Mouse (Mus musculus) embryonic facial prominence, embryonic 15.5 days (tissue): Measurements from ENCODE around the gene Igf2r. TPM values are rescaled to one million over a fixed set of nuclear protein-coding genes. Genes with fewer than 3 reads are reported as not detected.

Source experiments
- ATAC-seq: fragments of 200-750 bp; cut with Nextera tagmentation; 2 replicates; pipeline ENCODE4 v1.8.0; 2017; ENCODE audit warnings: low read depth, moderate TSS enrichment; ENCODE audit not compliant: insufficient number of reproducible peaks, low FRiP score, low TSS enrichment
- H3K27ac ChIP-seq: fragments of 300-500 bp; sonication (generic); replicated peaks from 2 replicates; pipeline ENCODE4 v1.5.1; 2015; ENCODE audit warnings: mild to moderate bottlenecking, inconsistent platforms
- H3K27me3 ChIP-seq: fragments of 300-500 bp; sonication (generic); 2 replicates; pipeline ENCODE4 v1.6.1; 2015; ENCODE audit warnings: inconsistent platforms
- H3K36me3 ChIP-seq: fragments of 300-500 bp; sonication (generic); 2 replicates; pipeline ENCODE4 v1.6.1; 2015; ENCODE audit warnings: mild to moderate bottlenecking, inconsistent platforms
- H3K4me1 ChIP-seq: fragments of 300-500 bp; sonication (generic); 2 replicates; pipeline ENCODE4 v1.6.1; 2015; ENCODE audit warnings: inconsistent platforms
- H3K4me2 ChIP-seq: fragments of 300-500 bp; sonication (generic); replicated peaks from 2 replicates; pipeline ENCODE4 v1.6.1; 2015; ENCODE audit warnings: mild to moderate bottlenecking, inconsistent platforms
- H3K4me3 ChIP-seq: fragments of 300-500 bp; sonication (generic); replicated peaks from 2 replicates; pipeline ENCODE4 v1.5.1; 2015; ENCODE audit warnings: mild to moderate bottlenecking, inconsistent platforms
- H3K9ac ChIP-seq: fragments of 300-500 bp; sonication (generic); 2 replicates; pipeline ENCODE4 v1.6.1; 2015; ENCODE audit warnings: inconsistent platforms
- H3K9me3 ChIP-seq: fragments of 300-500 bp; sonication (generic); replicated peaks from 2 replicates; pipeline ENCODE4 v1.6.1; 2016; ENCODE audit warnings: inconsistent platforms
- WGBS: fragments of 180-500 bp; shearing (Covaris S2); methylation state at CpG from one replicate; pipeline ENCODE4 v1.1.7; 2015; 5-methylcytosine and 5-hydroxymethylcytosine counted together
- polyA plus RNA-seq: library from polyadenylated mRNA; unstranded; fragments of >200 nt; fragmentation: Nextera tagmentation; extraction: Ambion mirVana; gene quantifications from 2 replicates; pipeline ENCODE4 v1.2.1, GENCODE M21; 2015

The Igf2r gene
- polyA plus RNA-seq, 1 experiment from 2014 or later: 39.8 TPM

DNA sequence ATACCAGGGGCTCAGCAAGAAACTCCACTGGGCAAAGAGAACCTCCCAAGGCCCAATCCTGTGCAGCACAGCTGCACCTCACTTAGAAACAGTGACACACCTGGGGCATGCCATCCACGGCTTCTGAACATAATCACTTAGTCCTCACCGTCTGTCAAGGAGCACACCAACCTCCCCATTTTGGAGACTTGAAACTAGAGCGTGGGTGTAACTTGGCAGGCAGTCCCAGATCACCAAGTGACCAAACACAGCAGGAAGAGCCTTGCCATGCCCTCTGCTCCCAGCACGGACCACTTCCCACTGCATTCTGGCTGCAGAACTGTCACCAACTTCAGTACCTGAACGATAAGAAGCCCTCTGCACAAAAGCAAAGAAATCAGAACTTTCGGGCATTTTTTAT is 12.3 kb downstream of the Igf2r start:
- Histone ChIP-seq H3K4me1 (peaks cover 84% of the 10 kb centered on the region), H3K27me3 (no peaks in the 10 kb centered on the region), H3K4me2 (no peak overlapping the region), H3K9ac (no peak overlapping the region), H3K36me3 (peaks cover 4% of the 10 kb centered on the region; the same call in 1 of the 2 replicates), H3K9me3 (no peaks in the 10 kb centered on the region), H3K4me3 (no peak overlapping the region), H3K27ac (no peak overlapping the region)
- 77% methylated on average over 6 of the region's 6 CpGs for WGBS
- no peak for ATAC-seq

GRCm38 (mm10) chr17:12755951-12756350 is 13.5 kb downstream of the Igf2r start:
- peaks cover 93% of the 10 kb centered on the region for H3K4me1 ChIP-seq
- H3K9me3 ChIP-seq: no peaks in the 10 kb centered on the region
- no peak for ATAC-seq
- H3K4me3 ChIP-seq: no peak overlapping the region
- H3K9ac ChIP-seq: no peak overlapping the region
- H3K36me3 ChIP-seq: peaks cover 4% of the 10 kb centered on the region; the same call in 1 of the 2 replicates
- WGBS: 46% methylated on average over 4 of the region's 4 CpGs
- 0 out of 2 replicates have a peak overlapping the region, but pooled peaks have one; percentile 22 for H3K27ac ChIP-seq
- H3K4me2 ChIP-seq: no peak overlapping the region
- no peaks in the 10 kb centered on the region for H3K27me3 ChIP-seq

- Histone ChIP-seq H3K9ac (no peak overlapping the region), H3K4me1 (peaks cover 93% of the 10 kb centered on the region), H3K27me3 (no peaks in the 10 kb centered on the region), H3K9me3 (no peaks in the 10 kb centered on the region), H3K27ac (peak overlapping the region; percentile 22; the same call in 1 of the 2 replicates), H3K4me2 (no peak overlapping the region), H3K36me3 (peaks cover 4% of the 10 kb centered on the region; the same call in 1 of the 2 replicates), H3K4me3 (no peak overlapping the region)
- 64% methylated on average over 4 of the region's 4 CpGs for WGBS
- ATAC-seq: no peak
These were observed 14.3 kb downstream of the Igf2r start for GRCm38 (mm10) chr17:12755146-12755545.

DNA sequence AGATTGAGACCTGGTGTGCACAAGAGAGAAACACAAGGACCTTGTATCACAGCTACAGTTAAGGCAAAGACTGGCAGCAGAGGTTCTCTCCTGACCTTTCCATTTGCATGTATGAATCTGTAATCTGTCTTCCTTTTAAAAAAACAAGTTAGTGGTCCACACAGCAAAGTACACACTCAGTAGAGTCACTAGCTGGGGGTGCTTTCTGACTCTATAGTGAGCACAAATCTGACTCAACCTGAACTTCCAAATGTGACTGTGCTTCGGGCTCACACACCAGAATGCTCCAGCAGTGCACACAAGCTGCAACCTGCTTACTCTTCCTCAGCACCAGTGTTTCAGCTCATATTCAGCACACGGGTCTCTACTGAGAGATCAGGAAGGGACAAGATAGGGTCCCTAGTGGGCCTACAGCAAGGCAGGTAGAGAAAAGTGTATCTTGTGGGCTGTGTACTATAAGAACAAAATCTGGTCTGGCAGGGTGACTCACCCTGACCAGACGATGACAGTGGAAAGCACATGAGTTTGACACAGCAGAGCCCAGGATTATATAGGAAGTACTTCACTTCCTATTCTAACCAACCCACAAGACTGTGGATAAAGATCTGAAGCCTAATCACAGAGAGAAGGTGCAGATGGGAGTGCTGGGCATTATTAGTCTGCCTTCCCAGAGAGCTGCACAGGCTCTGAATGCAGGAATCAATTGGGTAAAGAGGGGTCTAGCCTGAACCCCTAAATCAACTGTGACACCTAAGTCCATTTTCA is 15.0 kb downstream of the Igf2r start:
- ATAC-seq: no peak
- Histone ChIP-seq H3K9me3 (no peaks in the 10 kb centered on the region), H3K4me1 (peaks cover 93% of the 10 kb centered on the region), H3K27me3 (no peaks in the 10 kb centered on the region), H3K36me3 (peaks cover 4% of the 10 kb centered on the region; the same call in 1 of the 2 replicates), H3K4me3 (no peak overlapping the region), H3K4me2 (no peak overlapping the region), H3K9ac (no peak overlapping the region), H3K27ac (peak overlapping the region; percentile 17; the same call in 1 of the 2 replicates)
- WGBS: 55% methylated on average over 3 of the region's 3 CpGs

DNA sequence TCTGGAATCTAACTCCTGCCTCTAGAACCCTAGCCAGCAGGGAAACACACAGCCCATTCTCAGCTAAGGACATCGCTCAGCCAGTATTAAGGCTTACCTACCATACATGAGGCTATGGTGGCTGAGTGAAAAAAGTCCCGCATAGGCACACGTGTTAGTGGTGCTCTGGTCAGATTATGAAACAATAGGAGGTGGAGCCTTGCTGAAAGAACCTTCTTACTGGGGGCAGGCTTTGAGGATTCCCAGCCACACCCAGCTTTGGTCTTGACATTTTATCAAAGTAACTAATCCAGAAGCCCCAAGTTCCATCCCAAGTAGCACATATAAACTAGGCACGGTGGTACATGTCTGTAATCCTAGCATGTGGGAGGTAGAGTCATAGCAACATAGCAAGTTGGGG is 16.4 kb downstream of the Igf2r start:
- Histone ChIP-seq H3K4me3 (no peak overlapping the region), H3K27me3 (no peaks in the 10 kb centered on the region), H3K4me2 (no peak overlapping the region), H3K36me3 (peaks cover 9% of the 10 kb centered on the region; the same call in 1 of the 2 replicates), H3K9me3 (no peaks in the 10 kb centered on the region), H3K9ac (no peak overlapping the region), H3K27ac (peak overlapping the region; percentile 17; the same call in 1 of the 2 replicates), H3K4me1 (peaks cover 92% of the 10 kb centered on the region)
- no peak for ATAC-seq
- 57% methylated on average over 4 of the region's 4 CpGs for WGBS

- Histone ChIP-seq H3K4me3 (no peak overlapping the region), H3K4me2 (no peak overlapping the region), H3K36me3 (peaks cover 14% of the 10 kb centered on the region; the same call in 1 of the 2 replicates), H3K9me3 (no peaks in the 10 kb centered on the region), H3K4me1 (peaks cover 80% of the 10 kb centered on the region), H3K27ac (peak overlapping the region; percentile 81), H3K9ac (no peak overlapping the region), H3K27me3 (no peaks in the 10 kb centered on the region)
- WGBS: 30% methylated on average over 4 of the region's 4 CpGs
- no peak for ATAC-seq
These were observed 17.8 kb downstream of the Igf2r start for GRCm38 (mm10) chr17:12751641-12752040.

GRCm38 (mm10) chr17:12751218-12751617 is 18.2 kb downstream of the Igf2r start:
- WGBS: 27% methylated on average over 4 of the region's 4 CpGs
- H3K27ac ChIP-seq: peak overlapping the region; percentile 81
- no peak overlapping the region for H3K9ac ChIP-seq
- peaks cover 76% of the 10 kb centered on the region for H3K4me1 ChIP-seq
- no peak overlapping the region for H3K4me3 ChIP-seq
- H3K4me2 ChIP-seq: no peak overlapping the region
- peak; percentile 39; the same call in 1 of the 2 replicates for ATAC-seq
- H3K27me3 ChIP-seq: no peaks in the 10 kb centered on the region
- peaks cover 16% of the 10 kb centered on the region; the same call in 1 of the 2 replicates for H3K36me3 ChIP-seq
- no peaks in the 10 kb centered on the region for H3K9me3 ChIP-seq

DNA sequence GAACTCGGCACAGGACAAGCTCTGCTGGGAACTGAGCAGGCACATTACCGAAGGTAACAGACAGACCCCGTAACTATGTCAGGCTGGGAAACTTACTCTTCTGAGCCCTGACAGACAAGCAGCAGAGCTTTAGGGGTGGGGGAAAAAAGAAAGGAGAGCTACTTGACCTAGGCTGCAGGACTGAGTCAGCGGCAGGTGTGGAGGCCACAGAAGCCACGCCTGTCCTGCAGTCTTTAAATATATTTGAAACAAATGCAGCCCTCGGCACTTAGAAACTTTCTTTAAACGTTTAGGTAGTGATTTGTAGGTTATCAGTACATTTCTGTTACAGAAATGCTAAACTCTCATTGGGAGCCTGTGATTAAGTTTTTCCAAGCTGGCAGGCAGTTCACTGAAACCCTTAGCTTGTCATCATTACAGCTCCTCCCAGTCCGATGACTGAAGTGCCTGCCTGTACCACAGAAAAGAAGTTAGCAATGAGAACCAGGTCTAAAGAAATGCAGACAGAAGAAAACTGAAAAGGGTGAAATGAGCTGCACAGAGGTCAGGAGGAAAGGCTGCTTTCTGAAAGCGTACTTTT is 18.8 kb downstream of the Igf2r start:
- Histone ChIP-seq H3K9me3 (no peaks in the 10 kb centered on the region), H3K36me3 (peaks cover 22% of the 10 kb centered on the region), H3K4me1 (peaks cover 75% of the 10 kb centered on the region), H3K4me2 (peak overlapping the region; percentile 25; the same call in 1 of the 2 replicates), H3K27ac (peak overlapping the region; percentile 81), H3K9ac (no peak overlapping the region), H3K27me3 (no peaks in the 10 kb centered on the region), H3K4me3 (no peak overlapping the region)
- 25% methylated on average over 9 of the region's 9 CpGs for WGBS
- ATAC-seq: no peak

- Histone ChIP-seq H3K4me2 (no peak overlapping the region), H3K36me3 (peaks cover 32% of the 10 kb centered on the region), H3K9me3 (no peaks in the 10 kb centered on the region), H3K4me3 (no peak overlapping the region), H3K27ac (peak overlapping the region; percentile 81), H3K27me3 (no peaks in the 10 kb centered on the region), H3K4me1 (peaks cover 74% of the 10 kb centered on the region), H3K9ac (no peak overlapping the region)
- no peak; the same call in 1 of the 2 replicates for ATAC-seq
- 23% methylated on average over 8 of the region's 8 CpGs for WGBS
These were observed 19.8 kb downstream of the Igf2r start for GRCm38 (mm10) chr17:12749421-12750367.

DNA sequence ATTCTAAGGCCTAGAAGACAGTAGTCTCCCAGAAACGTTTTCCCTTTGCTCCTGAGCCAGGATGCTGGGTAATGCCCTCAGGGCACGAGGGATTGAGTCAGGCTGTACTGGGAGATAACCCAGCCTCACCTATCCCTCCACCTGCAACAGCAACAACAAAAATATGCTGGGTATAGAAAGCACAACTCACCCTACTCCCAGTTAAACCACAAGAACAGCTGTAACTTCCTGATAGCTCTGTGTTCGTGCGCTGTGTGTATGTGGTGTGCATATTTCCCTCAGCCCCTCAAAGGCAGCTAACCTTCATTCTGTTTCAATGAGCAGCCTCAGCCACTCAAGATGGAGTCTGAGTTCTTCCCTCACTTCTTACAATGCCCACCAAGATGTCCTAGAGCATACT is 23.7 kb downstream of the Igf2r start:
- Histone ChIP-seq H3K9me3 (peaks cover 12% of the 10 kb centered on the region), H3K4me1 (peaks cover 48% of the 10 kb centered on the region), H3K27me3 (no peaks in the 10 kb centered on the region), H3K27ac (no peak overlapping the region), H3K36me3 (peaks cover 71% of the 10 kb centered on the region), H3K4me2 (no peak overlapping the region), H3K4me3 (no peak overlapping the region), H3K9ac (no peak overlapping the region)
- 61% methylated on average over 4 of the region's 4 CpGs for WGBS
- ATAC-seq: no peak

GRCm38 (mm10) chr17:12744071-12744470 is 25.4 kb downstream of the Igf2r start:
- H3K4me3 ChIP-seq: no peak overlapping the region
- no peak overlapping the region for H3K9ac ChIP-seq
- peak overlapping the region; percentile 43; the same call in 1 of the 2 replicates for H3K4me2 ChIP-seq
- no peak overlapping the region for H3K27ac ChIP-seq
- no peaks in the 10 kb centered on the region for H3K27me3 ChIP-seq
- ATAC-seq: no peak
- H3K4me1 ChIP-seq: peaks cover 42% of the 10 kb centered on the region
- H3K36me3 ChIP-seq: peaks cover 82% of the 10 kb centered on the region
- 57% methylated on average over 1 of the region's 1 CpGs for WGBS
- peaks cover 12% of the 10 kb centered on the region for H3K9me3 ChIP-seq
